10 mouse cellular contexts compared by ENCODE assay signal in the genomic region with DNA sequence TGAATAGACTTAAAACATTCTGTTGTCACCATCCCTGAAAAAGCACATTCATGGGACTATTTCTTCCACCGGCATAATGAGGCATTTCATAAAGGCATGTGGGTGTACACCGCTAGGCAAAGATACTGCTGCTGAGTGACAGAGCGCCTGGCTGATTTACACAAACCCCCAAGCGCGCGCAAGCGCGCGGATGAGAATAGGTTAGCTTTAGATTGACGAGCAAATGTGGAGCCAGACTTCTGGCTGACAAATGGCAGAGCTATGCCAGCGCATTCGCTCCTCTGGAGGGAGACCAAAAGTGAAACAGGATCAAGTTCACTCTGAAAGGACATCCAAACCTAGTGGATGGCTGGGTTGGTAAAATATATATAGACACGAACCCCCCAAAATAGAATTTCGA. TPM values are rescaled to one million over a fixed set of nuclear protein-coding genes. Genes with fewer than 3 reads are reported as not detected.
DNase-seq lines count a peak whose midpoint lies in the region; ATAC-seq lines count a peak whose summit lies in the region.
"Had no signal": no experiment of that assay in that cellular context is flagged by ENCODE, and none has a peak within 500 bp of the region (broad histone marks: within the 10 kb centered on the region; RNA-seq: fewer than 3 reads in every experiment).

A gene (minus strand): TSS at position 130 of the 400 bp plus-strand sequence.

- DNase-seq in embryonic facial prominence, embryonic 14.5 days (ENCODE audit: low spot score): peak; percentile 84
- no peak for DNase-seq in embryonic facial prominence, embryonic 10.5 days (ENCODE audit: low spot score)
- DNase-seq in heart, adult 9 months (ENCODE audit: low spot score in 2 of 2): peak; percentile 62 to 77
- peak; percentile 67 to 68 for DNase-seq in layer of hippocampus, postnatal 36 days
- peak; percentile 38 to 67 for DNase-seq in right cerebral cortex, postnatal 36 days (ENCODE audit: low spot score in 2 of 2)
- no peak for DNase-seq in cerebellum, adult 9-11 months

- H3K4me3 ChIP-seq in embryonic facial prominence, embryonic 14.5 days (ENCODE audit: low read depth, low read length): no peak within 1 kb of the TSS
- no peak within 1 kb of the TSS for H3K4me3 ChIP-seq in embryonic facial prominence, embryonic 10.5 days
- no peak within 1 kb of the TSS for H3K4me3 ChIP-seq in embryonic facial prominence, embryonic 15.5 days (replicated peaks)
- H3K4me3 ChIP-seq: embryonic facial prominence, embryonic 12.5 days had no signal

- 75% methylated on average over 14 of the region's 14 CpGs for WGBS in embryonic facial prominence, embryonic 14.5 days
- WGBS in embryonic facial prominence, embryonic 10.5 days: 88% methylated on average over 14 of the region's 14 CpGs
- 69% methylated on average over 14 of the region's 14 CpGs for WGBS in embryonic facial prominence, embryonic 15.5 days

- H3K9me3 ChIP-seq in embryonic facial prominence, embryonic 14.5 days (ENCODE audit: control insufficient read depth, low read length): no peaks in the 10 kb centered on the region
- no peaks in the 10 kb centered on the region for H3K9me3 ChIP-seq in embryonic facial prominence, embryonic 10.5 days
- H3K9me3 ChIP-seq in embryonic facial prominence, embryonic 15.5 days (replicated peaks): no peaks in the 10 kb centered on the region
- H3K9me3 ChIP-seq: embryonic facial prominence, embryonic 12.5 days had no signal

- H3K4me2 ChIP-seq in embryonic facial prominence, embryonic 14.5 days (ENCODE audit: low read depth, low read length): no peak within 1 kb of the TSS
- no peak within 1 kb of the TSS for H3K4me2 ChIP-seq in embryonic facial prominence, embryonic 15.5 days (replicated peaks)
- H3K4me2 ChIP-seq: embryonic facial prominence, embryonic 12.5 days had no signal

- no peaks in the 10 kb centered on the region for H3K36me3 ChIP-seq in embryonic facial prominence, embryonic 14.5 days (ENCODE audit: control insufficient read depth, insufficient read depth, low read length)
- H3K36me3 ChIP-seq in embryonic facial prominence, embryonic 10.5 days (replicated peaks): no peaks in the 10 kb centered on the region
- no peaks in the 10 kb centered on the region for H3K36me3 ChIP-seq in embryonic facial prominence, embryonic 15.5 days
- H3K36me3 ChIP-seq: embryonic facial prominence, embryonic 12.5 days had no signal

- no peak within 1 kb of the TSS for H3K27ac ChIP-seq in embryonic facial prominence, embryonic 14.5 days (replicated peaks; ENCODE audit: low read depth, low read length)
- H3K27ac ChIP-seq in embryonic facial prominence, embryonic 10.5 days (replicated peaks): no peak within 1 kb of the TSS
- H3K27ac ChIP-seq in embryonic facial prominence, embryonic 15.5 days (replicated peaks): 0 out of 2 replicates have a peak within 1 kb of the TSS, but pooled peaks have one; percentile 35
- H3K27ac ChIP-seq: embryonic facial prominence, embryonic 12.5 days had no signal

- H3K9ac ChIP-seq in embryonic facial prominence, embryonic 14.5 days (ENCODE audit: low read depth, low read length): no peak within 1 kb of the TSS
- no peak within 1 kb of the TSS for H3K9ac ChIP-seq in embryonic facial prominence, embryonic 15.5 days
- H3K9ac ChIP-seq: embryonic facial prominence, embryonic 12.5 days had no signal

- peak; percentile 70; the same call in 1 of the 2 replicates for ATAC-seq in embryonic facial prominence, embryonic 14.5 days (ENCODE audit: low read depth)
- ATAC-seq in embryonic facial prominence, embryonic 15.5 days (ENCODE audit: insufficient number of reproducible peaks, low FRiP score, low TSS enrichment, low read depth): peak; percentile 63
- no peak for ATAC-seq in monocyte, adult 5-6 weeks (replicated peaks; ENCODE audit: insufficient number of reproducible peaks, low FRiP score, low TSS enrichment, poor library complexity, severe bottlenecking)

- H3K27me3 ChIP-seq in embryonic facial prominence, embryonic 14.5 days (replicated peaks; ENCODE audit: control insufficient read depth, insufficient read depth, low read length): no peaks in the 10 kb centered on the region; the same call in 1 of the 2 replicates
- peaks cover 4% of the 10 kb centered on the region; the same call in 1 of the 2 replicates for H3K27me3 ChIP-seq in embryonic facial prominence, embryonic 10.5 days (replicated peaks; ENCODE audit: low read depth, poor library complexity, severe bottlenecking)
- H3K27me3 ChIP-seq in embryonic facial prominence, embryonic 15.5 days: no peaks in the 10 kb centered on the region
- H3K27me3 ChIP-seq: CH12.LX; embryonic facial prominence, embryonic 12.5 days had no signal

- H3K4me1 ChIP-seq in embryonic facial prominence, embryonic 14.5 days (ENCODE audit: control insufficient read depth, insufficient read depth, low read length): no peaks in the 10 kb centered on the region
- H3K4me1 ChIP-seq in embryonic facial prominence, embryonic 10.5 days: peaks cover 18% of the 10 kb centered on the region
- no peaks in the 10 kb centered on the region for H3K4me1 ChIP-seq in embryonic facial prominence, embryonic 15.5 days
- H3K4me1 ChIP-seq: embryonic facial prominence, embryonic 12.5 days had no signal

RNA-seq across cellular contexts. Expression of the gene that starts here (rescaled TPM):
- polyA plus RNA-seq in embryonic facial prominence, embryonic 14.5 days (2014; fragmentation: Nextera tagmentation; extraction: Ambion mirVana): 3.6 and 4.0 TPM in 2 replicates
- 0.67 and 1.4 TPM in 2 replicates for polyA plus RNA-seq in embryonic facial prominence, embryonic 10.5 days (2016; fragmentation: Nextera tagmentation; extraction: Ambion mirVana)
- 2.9 and 3.8 TPM in 2 replicates for polyA plus RNA-seq in embryonic facial prominence, embryonic 15.5 days (2015; fragmentation: Nextera tagmentation; extraction: Ambion mirVana)
- under 1 TPM in 1 of 2 experiments, not detected in 1; 0.08 TPM for total RNA-seq in layer of hippocampus, postnatal 36 days (2021)
- total RNA-seq in monocyte, adult 5-6 weeks (2017): not detected in 3 replicates
- total RNA-seq: CH12.LX had no signal

Comparison
In these comparisons a context has a peak if more than half of its experiments do, and no peak if none do; other contexts are left out.
1. DNase-seq: peak in embryonic facial prominence, embryonic 14.5 days (single experiment), heart, adult 9 months (2 of 2) and right cerebral cortex, postnatal 36 days (2 of 2); none in embryonic facial prominence, embryonic 10.5 days (single experiment) and cerebellum, adult 9-11 months (single experiment).
2. Peak in DNase-seq in layer of hippocampus, postnatal 36 days; RNA of the gene not detected or under 1 TPM.